Mouse (Mus musculus) MEL (cell line): ENCODE measurements at regions not wholly inside any gene's neighbourhood (a gene's known extent, or its start where the extent isn't known, plus 50 kb on each side); places are given as distances from the start of the nearest gene placed in this dataset.
"Not testable (repeated sequence)": the region's sequence is repeated elsewhere in the genome, so short reads cannot be mapped to it uniquely, and the experiment has no call there.

ENCODE experiments used
- DNase-seq: peaks from one replicate; pipeline ENCODE4 v3.0.0; 2011; ENCODE audit warnings: low read depth, low spot score
- H3K27ac ChIP-seq: 2 replicates; pipeline ENCODE4 v1.5.1; 2012; ENCODE audit warnings: low read depth, mild to moderate bottlenecking, control low read depth, low read length, moderate library complexity; ENCODE audit not compliant: control insufficient read depth
- H3K27me3 ChIP-seq, 2 experiments: fragments of 150-350 bp in 1 of 2; sonication (generic) in 1 of 2; 2 replicates each; pipeline ENCODE4 v1.6.1; 2012; ENCODE audit warnings: low read length in 2 of 2, mild to moderate bottlenecking in 2 of 2, improper control_type of control experiment in 1 of 2, moderate library complexity in 1 of 2; ENCODE audit not compliant: insufficient read depth in 2 of 2, control insufficient read depth in 1 of 2
- H3K36me3 ChIP-seq, 2 experiments: 2 replicates each; pipeline ENCODE4 v1.6.1; 2012 to 2014; ENCODE audit warnings: low read length in 2 of 2, improper control_type of control experiment in 1 of 2, inconsistent platforms in 1 of 2, mild to moderate bottlenecking in 1 of 2; ENCODE audit not compliant: insufficient read depth in 2 of 2, control insufficient read depth in 1 of 2
- H3K4me1 ChIP-seq, 2 experiments: fragments of 150-350 bp in 1 of 2; sonication (generic) in 1 of 2; 2 replicates each; pipeline ENCODE4 v1.6.1; 2012; ENCODE audit warnings: low read length in 2 of 2, improper control_type of control experiment in 1 of 2, mild to moderate bottlenecking in 1 of 2; ENCODE audit not compliant: insufficient read depth in 2 of 2, control insufficient read depth in 1 of 2
- H3K4me3 ChIP-seq, 2 experiments: fragments of 150-350 bp in 1 of 2; sonication (generic) in 1 of 2; 2 replicates each; pipeline ENCODE4 v1.5.1; 2012; ENCODE audit warnings: low read depth in 2 of 2, low read length in 2 of 2, mild to moderate bottlenecking in 2 of 2, moderate library complexity in 2 of 2, control low read depth in 1 of 2, improper control_type of control experiment in 1 of 2; ENCODE audit not compliant: control insufficient read depth in 1 of 2, insufficient read depth in 1 of 2
- H3K79me2 ChIP-seq: 2 replicates; pipeline ENCODE4 v1.6.1; 2012; ENCODE audit warnings: mild to moderate bottlenecking, low read length, moderate library complexity; ENCODE audit not compliant: control insufficient read depth, poor library complexity, insufficient read depth
- H3K9ac ChIP-seq: 2 replicates; pipeline ENCODE4 v1.6.1; 2012; ENCODE audit warnings: low read depth, mild to moderate bottlenecking, control low read depth, low read length, moderate library complexity; ENCODE audit not compliant: control insufficient read depth, poor library complexity, severe bottlenecking
- H3K9me3 ChIP-seq: fragments of 150-350 bp; sonication (generic); replicated peaks from 2 replicates; pipeline ENCODE4 v1.6.1; 2012; ENCODE audit warnings: mild to moderate bottlenecking, low read length, improper control_type of control experiment, moderate library complexity; ENCODE audit not compliant: insufficient read depth
- BHLHE40 ChIP-seq: IDR thresholded peaks from 2 replicates; pipeline ENCODE4 v1.6.1; 2012; ENCODE audit warnings: low read depth, mild to moderate bottlenecking, inconsistent platforms, low read length, improper control_type of control experiment, borderline replicate concordance
- CHD1 ChIP-seq: IDR thresholded peaks from 2 replicates; pipeline ENCODE4 v1.6.1; 2012; ENCODE audit warnings: low read depth, mild to moderate bottlenecking, inconsistent platforms, low read length, improper control_type of control experiment
- CHD2 ChIP-seq: IDR thresholded peaks from 2 replicates; pipeline ENCODE4 v1.6.1; 2011; ENCODE audit warnings: low read length, improper control_type of control experiment
- CTCF ChIP-seq, 3 experiments: IDR thresholded peaks in 2 of 3; conservative IDR thresholded peaks in 1 of 3; 2 replicates each; pipeline ENCODE4 v1.5.1; 2011 to 2012; ENCODE audit warnings: low read length in 3 of 3, low read depth in 2 of 3, mild to moderate bottlenecking in 2 of 3, improper control_type of control experiment in 1 of 3, inconsistent platforms in 1 of 3, mixed read lengths in 1 of 3, moderate library complexity in 1 of 3; ENCODE audit not compliant: control insufficient read depth in 1 of 3, insufficient read depth in 1 of 3, poor library complexity in 1 of 3, severe bottlenecking in 1 of 3
- E2F4 ChIP-seq: IDR thresholded peaks from 2 replicates; pipeline ENCODE4 v1.6.1; 2011; ENCODE audit warnings: low read depth, low read length, improper control_type of control experiment, borderline replicate concordance
- EP300 ChIP-seq, 2 experiments: IDR thresholded peaks; 2 replicates each; pipeline ENCODE4 v1.6.1; 2011; ENCODE audit warnings: improper control_type of control experiment in 2 of 2, low read length in 2 of 2, low read depth in 1 of 2, mild to moderate bottlenecking in 1 of 2
- ETS1 ChIP-seq: IDR thresholded peaks from 2 replicates; pipeline ENCODE4 v1.6.1; 2012; ENCODE audit warnings: low read depth, mild to moderate bottlenecking, inconsistent platforms, low read length, improper control_type of control experiment, moderate library complexity
- GATA1 ChIP-seq: IDR thresholded peaks from 2 replicates; pipeline ENCODE4 v1.6.1; 2011; ENCODE audit warnings: low read depth, low read length, improper control_type of control experiment
- JUND ChIP-seq: IDR thresholded peaks from 2 replicates; pipeline ENCODE4 v1.6.1; 2011; ENCODE audit warnings: low read depth, mild to moderate bottlenecking, improper control_type of control experiment, low read length
- MAFK ChIP-seq: IDR thresholded peaks from 2 replicates; pipeline ENCODE4 v1.6.1; 2011; ENCODE audit warnings: low read depth, mild to moderate bottlenecking, low read length, improper control_type of control experiment, borderline replicate concordance
- MAX ChIP-seq: IDR thresholded peaks from 2 replicates; pipeline ENCODE4 v1.6.1; 2011; ENCODE audit warnings: low read length, improper control_type of control experiment
- MXI1 ChIP-seq: IDR thresholded peaks from 2 replicates; pipeline ENCODE4 v1.6.1; 2011; ENCODE audit warnings: mild to moderate bottlenecking, low read depth, low read length, improper control_type of control experiment
- MYC ChIP-seq: IDR thresholded peaks from 2 replicates; pipeline ENCODE4 v1.6.1; 2011; ENCODE audit warnings: low read depth, mild to moderate bottlenecking, low read length, improper control_type of control experiment, moderate library complexity
- POLR2A ChIP-seq, 2 experiments: IDR thresholded peaks; 2 replicates each; pipeline ENCODE4 v1.6.1; 2011 to 2012; ENCODE audit warnings: low read length in 2 of 2, mild to moderate bottlenecking in 2 of 2, control low read depth in 1 of 2, improper control_type of control experiment in 1 of 2, low read depth in 1 of 2, moderate library complexity in 1 of 2; ENCODE audit not compliant: control insufficient read depth in 1 of 2, insufficient read depth in 1 of 2, poor library complexity in 1 of 2
- POLR2AphosphoS2 ChIP-seq: IDR thresholded peaks from 2 replicates; pipeline ENCODE4 v1.6.1; 2011; ENCODE audit warnings: low read length, improper control_type of control experiment
- POLR2AphosphoS5 ChIP-seq: IDR thresholded peaks from 2 replicates; pipeline ENCODE4 v1.6.1; 2012; ENCODE audit warnings: low read depth, borderline replicate concordance, mild to moderate bottlenecking, inconsistent platforms, low read length, moderate library complexity, mixed read lengths
- RAD21 ChIP-seq: IDR thresholded peaks from 2 replicates; pipeline ENCODE4 v1.6.1; 2011; ENCODE audit warnings: mild to moderate bottlenecking, low read depth, low read length, improper control_type of control experiment
- RCOR1 ChIP-seq: IDR thresholded peaks from 2 replicates; pipeline ENCODE4 v1.6.1; 2012; ENCODE audit warnings: low read depth, mild to moderate bottlenecking, inconsistent platforms, low read length, improper control_type of control experiment
- TAL1 ChIP-seq: IDR thresholded peaks from 2 replicates; pipeline ENCODE4 v1.6.1; 2012; ENCODE audit warnings: mild to moderate bottlenecking, inconsistent platforms, low read length, moderate library complexity, mixed read lengths
- USF1 ChIP-seq: IDR thresholded peaks from 2 replicates; pipeline ENCODE4 v1.6.1; 2014; ENCODE audit warnings: low read depth, mild to moderate bottlenecking, inconsistent platforms, low read length, improper control_type of control experiment, moderate library complexity
- USF2 ChIP-seq, 2 experiments: IDR thresholded peaks; 2 replicates each; pipeline ENCODE4 v1.6.1; 2011 to 2012; ENCODE audit warnings: improper control_type of control experiment in 2 of 2, low read length in 2 of 2, borderline replicate concordance in 1 of 2, inconsistent platforms in 1 of 2, low read depth in 1 of 2, mild to moderate bottlenecking in 1 of 2; ENCODE audit not compliant: insufficient read depth in 1 of 2
- ZKSCAN1 ChIP-seq: IDR thresholded peaks from 2 replicates; pipeline ENCODE4 v1.6.1; 2012; ENCODE audit warnings: low read depth, mild to moderate bottlenecking, inconsistent platforms, low read length, improper control_type of control experiment, moderate library complexity

DNA sequence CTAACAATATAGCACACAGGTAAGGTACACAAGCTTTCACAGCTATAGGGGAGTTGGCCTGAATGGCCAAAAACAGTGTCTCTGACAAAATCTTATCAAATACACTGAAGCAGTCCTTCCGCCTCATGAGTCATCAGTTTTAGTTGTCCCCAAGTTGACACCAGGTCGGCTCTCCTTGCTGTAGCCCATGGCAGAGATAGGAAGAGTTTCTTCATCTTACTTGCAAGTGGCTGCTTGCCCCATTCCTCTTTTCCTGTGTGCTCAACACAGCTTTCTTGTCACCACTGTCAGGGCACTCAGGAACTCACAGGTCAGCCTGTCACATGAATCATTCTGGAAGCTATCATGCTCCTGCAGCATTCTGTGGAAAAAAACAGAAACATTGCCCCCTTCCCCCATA, 77.1 kb downstream of the Olfr721-ps1 start:
- not testable (repeated sequence) for H3K4me3 ChIP-seq, H3K4me1 ChIP-seq, DNase-seq, H3K27me3 ChIP-seq, H3K9me3 ChIP-seq, H3K36me3 ChIP-seq, H3K27ac ChIP-seq, H3K79me2 ChIP-seq, H3K9ac ChIP-seq

DNA sequence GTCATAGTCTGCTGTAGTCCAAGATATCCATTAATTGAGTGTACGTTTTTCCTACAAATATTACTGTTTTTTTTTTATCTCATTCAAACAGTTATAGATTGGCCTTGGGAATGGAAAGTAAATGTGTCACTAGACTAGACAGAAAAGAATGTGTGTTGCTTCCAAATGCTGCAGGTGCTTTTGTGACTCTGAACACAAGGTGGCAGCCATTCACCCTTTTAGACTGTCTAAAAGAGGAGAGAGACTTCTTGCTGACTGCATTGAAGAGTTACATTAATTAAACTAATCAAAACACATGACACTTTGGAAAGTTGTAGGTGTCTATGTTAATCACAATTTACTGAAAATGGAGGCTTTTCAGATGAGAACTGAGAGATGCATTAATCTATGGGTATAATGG, 80.7 kb downstream of the Olfr721-ps1 start:
- H3K36me3 ChIP-seq = no peaks in the 10 kb centered on the region
- TF ChIP-seq CTCF (IDR thresholded peaks at IDR 0.05 in 2 of 3, conservative IDR thresholded peaks at IDR 0.05 in 1 of 3; ENCODE audit: control insufficient read depth in 1 of 3, insufficient read depth in 1 of 3, low read depth in 2 of 3, low read length in 3 of 3, poor library complexity in 1 of 3, severe bottlenecking in 1 of 3) (peak in 1 of 3 experiments; percentile 27; a peak in 2 of 6 replicates), USF2 (IDR thresholded peaks at IDR 0.05; ENCODE audit: borderline replicate concordance in 1 of 2, insufficient read depth in 1 of 2, low read depth in 1 of 2, low read length in 2 of 2) (no peak), RAD21 (peak; percentile 27), CHD1 (no peak), USF1 (no peak), MAX (no peak), JUND (no peak), ETS1 (no peak), EP300 (IDR thresholded peaks at IDR 0.05; ENCODE audit: low read depth in 1 of 2, low read length in 2 of 2) (no peak)
- no peaks in the 10 kb centered on the region for H3K27me3 ChIP-seq
- H3K4me1 ChIP-seq = no peaks in the 10 kb centered on the region
- no peak overlapping the region for H3K9ac ChIP-seq
- no peaks in the 10 kb centered on the region for H3K9me3 ChIP-seq
- no peak overlapping the region for H3K27ac ChIP-seq
- H3K4me3 ChIP-seq = no peak overlapping the region
- DNase-seq = peak; percentile 3
- H3K79me2 ChIP-seq = no peaks in the 10 kb centered on the region

DNA sequence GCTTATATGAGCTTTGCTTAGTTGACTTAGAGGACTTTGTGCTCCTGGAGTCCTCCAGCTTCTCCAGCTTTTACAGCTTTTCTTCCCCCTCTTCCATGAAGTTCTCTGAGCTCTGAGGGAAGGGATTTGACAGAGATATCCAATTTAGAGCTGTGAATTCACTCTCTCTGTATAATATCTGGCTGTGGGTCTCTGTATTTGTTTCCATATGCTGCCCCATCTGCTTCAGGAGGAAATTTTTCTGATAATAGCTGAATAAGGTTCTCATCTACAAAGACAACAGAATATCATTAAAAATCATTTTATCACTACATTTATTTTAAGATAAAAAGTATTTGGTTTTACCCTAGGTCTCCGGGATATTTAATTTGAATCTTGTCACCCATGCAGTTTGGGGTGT, 85.3 kb downstream of the Olfr721-ps1 start:
- DNase-seq = no peak
- Histone ChIP-seq H3K79me2 (no peaks in the 10 kb centered on the region), H3K27ac (no peak overlapping the region), H3K27me3 (no peaks in the 10 kb centered on the region), H3K4me3 (no peak overlapping the region), H3K4me1 (no peaks in the 10 kb centered on the region), H3K9ac (no peak overlapping the region), H3K36me3 (no peaks in the 10 kb centered on the region), H3K9me3 (no peaks in the 10 kb centered on the region)
- TF ChIP-seq CHD2 (no peak), BHLHE40 (no peak), ZKSCAN1 (no peak), E2F4 (no peak), GATA1 (no peak), POLR2AphosphoS2 (no peak), RCOR1 (no peak), ETS1 (no peak), MYC (no peak), POLR2A (IDR thresholded peaks at IDR 0.05; ENCODE audit: control insufficient read depth in 1 of 2, insufficient read depth in 1 of 2, low read depth in 1 of 2, low read length in 2 of 2, poor library complexity in 1 of 2) (no peak), MAFK (no peak), MXI1 (no peak), POLR2AphosphoS5 (no peak), TAL1 (no peak)
